Mouse (Mus musculus) heart, embryonic 13.5 days (tissue): Measurements from ENCODE around the gene Kmt5b. TPM values are rescaled to one million over a fixed set of nuclear protein-coding genes. Genes with fewer than 3 reads are reported as not detected.

Experiments used
- ATAC-seq: fragments of 200-750 bp; cut with Nextera tagmentation; 2 replicates; pipeline ENCODE4 v1.8.0; 2017; ENCODE audit warnings: moderate TSS enrichment; ENCODE audit not compliant: insufficient number of reproducible peaks, low FRiP score, low TSS enrichment; ENCODE audit errors: extremely low read depth
- H3K27ac ChIP-seq: fragments of 300-500 bp; sonication (generic); replicated peaks from 2 replicates; pipeline ENCODE4 v1.5.1; 2015; ENCODE audit warnings: moderate library complexity, mild to moderate bottlenecking, inconsistent platforms
- H3K27me3 ChIP-seq: fragments of 300-500 bp; sonication (generic); replicated peaks from 2 replicates; pipeline ENCODE4 v1.6.1; 2015; ENCODE audit warnings: mild to moderate bottlenecking, inconsistent platforms
- H3K36me3 ChIP-seq: fragments of 300-500 bp; sonication (generic); 2 replicates; pipeline ENCODE4 v1.6.1; 2015; ENCODE audit warnings: mild to moderate bottlenecking, inconsistent platforms
- H3K4me1 ChIP-seq: fragments of 300-500 bp; sonication (generic); 2 replicates; pipeline ENCODE4 v1.6.1; 2015; ENCODE audit warnings: inconsistent platforms
- H3K4me2 ChIP-seq: fragments of 300-500 bp; sonication (generic); 2 replicates; pipeline ENCODE4 v1.6.1; 2015; ENCODE audit warnings: inconsistent platforms, mild to moderate bottlenecking, moderate library complexity
- H3K4me3 ChIP-seq: fragments of 300-500 bp; sonication (generic); 2 replicates; pipeline ENCODE4 v1.5.1; 2015; ENCODE audit warnings: moderate library complexity, mild to moderate bottlenecking, inconsistent platforms
- H3K9ac ChIP-seq: fragments of 300-500 bp; sonication (generic); 2 replicates; pipeline ENCODE4 v1.6.1; 2015; ENCODE audit warnings: inconsistent platforms, mild to moderate bottlenecking, moderate library complexity
- H3K9me3 ChIP-seq: fragments of 300-500 bp; sonication (generic); 2 replicates; pipeline ENCODE4 v1.6.1; 2016; ENCODE audit warnings: inconsistent platforms
- WGBS: fragments of 180-500 bp; shearing (Covaris S2); methylation state at CpG from one replicate; pipeline ENCODE4 v1.1.7; 2015; ENCODE audit warnings: mixed read lengths; 5-methylcytosine and 5-hydroxymethylcytosine counted together
- polyA plus RNA-seq: library from polyadenylated mRNA; unstranded; fragments of >200 nt; fragmentation: Nextera tagmentation; extraction: Ambion mirVana; gene quantifications from 2 replicates; pipeline ENCODE4 v1.2.1, GENCODE M21; 2015

Kmt5b gene
- polyA plus RNA-seq, result 17.7 and 17.9 TPM in 2 replicates

- Histone ChIP-seq H3K9me3 (no peaks in the 10 kb centered on the region), H3K36me3 (0 out of 2 replicates have a peak, but pooled peaks cover 5% of the 10 kb centered on the region), H3K9ac (peak within 1 kb of the TSS; percentile 100), H3K27me3 (peaks cover 10% of the 10 kb centered on the region; the same call in 1 of the 2 replicates), H3K4me1 (peaks cover 23% of the 10 kb centered on the region), H3K4me2 (peak within 1 kb of the TSS; percentile 79), H3K27ac (peak within 1 kb of the TSS; percentile 100), H3K4me3 (peak within 1 kb of the TSS; percentile 97)
- ATAC-seq, result 0 out of 2 replicates have a peak, but pooled peaks have one; percentile 33
- WGBS, result under 1% methylated on average over 39 of the region's 39 CpGs
Measured at GRCm38 (mm10) chr19:3767276-3767780, at the start of gene Kmt5b. Gene Kmt5b, plus strand, starts transcription at chr19:3767421.

GRCm38 (mm10) chr19:3718481-3719361 is 48.5 kb upstream of the Kmt5b start:
- WGBS, result 38% methylated on average over 19 of the region's 19 CpGs
- 0 out of 2 replicates have a peak overlapping the region, but pooled peaks have one; percentile 30 for H3K27ac ChIP-seq

GRCm38 (mm10) chr19:3719362-3719891 is 47.8 kb upstream of the Kmt5b start:
- ATAC-seq, result 0 out of 2 replicates have a peak, but pooled peaks have one; percentile 9
- Histone ChIP-seq H3K9ac (peak overlapping the region; percentile 78), H3K27me3 (no peaks in the 10 kb centered on the region), H3K4me1 (peaks cover 15% of the 10 kb centered on the region), H3K4me3 (peak overlapping the region; percentile 57), H3K4me2 (peak overlapping the region; percentile 93), H3K9me3 (no peaks in the 10 kb centered on the region), H3K36me3 (peaks cover 40% of the 10 kb centered on the region), H3K27ac (0 out of 2 replicates have a peak overlapping the region, but pooled peaks have one; percentile 30)
- WGBS, result 1% methylated on average over 27 of the region's 27 CpGs

More at GRCm38 (mm10) chr19:3718481-3719361, 48.5 kb upstream of the Kmt5b start:
- ATAC-seq, result no peak
- Histone ChIP-seq H3K36me3 (peaks cover 44% of the 10 kb centered on the region), H3K4me1 (peaks cover 15% of the 10 kb centered on the region), H3K4me2 (peak overlapping the region; percentile 93), H3K4me3 (peak overlapping the region; percentile 57), H3K9me3 (no peaks in the 10 kb centered on the region), H3K9ac (peak overlapping the region; percentile 78), H3K27me3 (no peaks in the 10 kb centered on the region)

- H3K9me3 ChIP-seq, result no peaks in the 10 kb centered on the region
- ATAC-seq, result no peak
- no peak overlapping the region for H3K9ac ChIP-seq
- WGBS, result 86% methylated on average over 9 of the region's 9 CpGs
- no peak overlapping the region for H3K4me3 ChIP-seq
- H3K36me3 ChIP-seq, result peaks cover 3% of the 10 kb centered on the region; the same call in 1 of the 2 replicates
- peaks cover 15% of the 10 kb centered on the region for H3K4me1 ChIP-seq
- no peaks in the 10 kb centered on the region for H3K27me3 ChIP-seq
- no peak overlapping the region for H3K4me2 ChIP-seq
- H3K27ac ChIP-seq, result no peak overlapping the region
Measured at GRCm38 (mm10) chr19:3723170-3723569, 44.1 kb upstream of the Kmt5b start.

GRCm38 (mm10) chr19:3723904-3724303 is 43.3 kb upstream of the Kmt5b start:
- no peak overlapping the region for H3K9ac ChIP-seq
- 74% methylated on average over 4 of the region's 4 CpGs for WGBS
- no peaks in the 10 kb centered on the region for H3K36me3 ChIP-seq
- no peak overlapping the region for H3K27ac ChIP-seq
- no peaks in the 10 kb centered on the region for H3K9me3 ChIP-seq
- no peak for ATAC-seq
- H3K4me2 ChIP-seq, result no peak overlapping the region
- H3K4me3 ChIP-seq, result no peak overlapping the region
- H3K4me1 ChIP-seq, result peaks cover 12% of the 10 kb centered on the region
- H3K27me3 ChIP-seq, result no peaks in the 10 kb centered on the region

GRCm38 (mm10) chr19:3724779-3725178 is 42.4 kb upstream of the Kmt5b start:
- no peak overlapping the region for H3K9ac ChIP-seq
- H3K4me2 ChIP-seq, result no peak overlapping the region
- ATAC-seq, result no peak
- no peaks in the 10 kb centered on the region for H3K27me3 ChIP-seq
- no peak overlapping the region for H3K27ac ChIP-seq
- H3K9me3 ChIP-seq, result no peaks in the 10 kb centered on the region
- H3K4me1 ChIP-seq, result peaks cover 4% of the 10 kb centered on the region
- 17% methylated on average over 1 of the region's 1 CpGs for WGBS
- no peak overlapping the region for H3K4me3 ChIP-seq
- H3K36me3 ChIP-seq, result no peaks in the 10 kb centered on the region

- H3K27ac ChIP-seq, result no peak overlapping the region
- H3K4me1 ChIP-seq, result no peaks in the 10 kb centered on the region
- WGBS, result 48% methylated on average over 2 of the region's 2 CpGs
- no peaks in the 10 kb centered on the region for H3K9me3 ChIP-seq
- ATAC-seq, result no peak
- no peak overlapping the region for H3K9ac ChIP-seq
- no peak overlapping the region for H3K4me2 ChIP-seq
- H3K4me3 ChIP-seq, result no peak overlapping the region
- H3K27me3 ChIP-seq, result no peaks in the 10 kb centered on the region
- H3K36me3 ChIP-seq, result no peaks in the 10 kb centered on the region
Measured at GRCm38 (mm10) chr19:3728901-3729300, 38.3 kb upstream of the Kmt5b start.

GRCm38 (mm10) chr19:3730781-3731646 is 36.2 kb upstream of the Kmt5b start:
- H3K9ac ChIP-seq, result no peak overlapping the region
- H3K36me3 ChIP-seq, result no peaks in the 10 kb centered on the region
- H3K27me3 ChIP-seq, result no peaks in the 10 kb centered on the region
- ATAC-seq, result no peak
- H3K27ac ChIP-seq, result no peak overlapping the region
- no peak overlapping the region for H3K4me2 ChIP-seq
- no peak overlapping the region for H3K4me3 ChIP-seq
- no peaks in the 10 kb centered on the region for H3K4me1 ChIP-seq
- no peaks in the 10 kb centered on the region for H3K9me3 ChIP-seq
- 65% methylated on average over 7 of the region's 7 CpGs for WGBS

- Histone ChIP-seq H3K36me3 (no peaks in the 10 kb centered on the region), H3K4me2 (no peak overlapping the region), H3K27ac (no peak overlapping the region), H3K4me1 (no peaks in the 10 kb centered on the region), H3K27me3 (no peaks in the 10 kb centered on the region), H3K9me3 (no peaks in the 10 kb centered on the region), H3K9ac (no peak overlapping the region), H3K4me3 (no peak overlapping the region)
- ATAC-seq, result no peak
- WGBS, result 82% methylated on average over 3 of the region's 3 CpGs
Measured at GRCm38 (mm10) chr19:3736001-3736400, 31.2 kb upstream of the Kmt5b start.

GRCm38 (mm10) chr19:3739650-3740049 is 27.6 kb upstream of the Kmt5b start:
- ATAC-seq, result no peak
- no peaks in the 10 kb centered on the region for H3K36me3 ChIP-seq
- H3K4me3 ChIP-seq, result no peak overlapping the region
- no peak overlapping the region for H3K4me2 ChIP-seq
- WGBS, result 86% methylated on average over 7 of the region's 7 CpGs
- no peaks in the 10 kb centered on the region for H3K9me3 ChIP-seq
- no peaks in the 10 kb centered on the region for H3K27me3 ChIP-seq
- no peak overlapping the region for H3K27ac ChIP-seq
- H3K9ac ChIP-seq, result no peak overlapping the region
- H3K4me1 ChIP-seq, result peaks cover 6% of the 10 kb centered on the region; the same call in 1 of the 2 replicates
